Mouse (Mus musculus): ENCODE measurements around the gene Mb21d2. TPM values are rescaled to one million over a fixed set of nuclear protein-coding genes. Genes with fewer than 3 reads are reported as not detected.

Gene Mb21d2
- polyA plus RNA-seq, 1 experiment from 2014 or later, result 3.1 TPM

- peak; percentile 92 for ATAC-seq
- H3K9ac ChIP-seq (replicated peaks), result no peak overlapping the region
- TF ChIP-seq CTCF (IDR thresholded peaks at IDR 0.05; ENCODE audit: low read depth) (no peak), EP300 (IDR thresholded peaks at IDR 0.05; ENCODE audit: low read depth) (0 out of 2 replicates have a peak, but pooled peaks have one; percentile 18)
- H3K27ac ChIP-seq (ENCODE audit: low read depth), result peak overlapping the region; percentile 82
- no peak overlapping the region for H3K4me2 ChIP-seq (ENCODE audit: low read depth, low read length)
- WGBS (ENCODE audit: insufficient replicate concordance), result 57% methylated on average over 11 of the region's 11 CpGs
- no peaks in the 10 kb centered on the region for H3K36me3 ChIP-seq (replicated peaks; ENCODE audit: insufficient read depth, low read length)
- no peaks in the 10 kb centered on the region for H3K9me3 ChIP-seq (ENCODE audit: low read length)
- peaks cover 8% of the 10 kb centered on the region; the same call in 1 of the 2 replicates for H3K4me1 ChIP-seq (ENCODE audit: insufficient read depth)
- no peak for DNase-seq
- H3K4me3 ChIP-seq (ENCODE audit: low read depth, low read length), result no peak overlapping the region
- no peaks in the 10 kb centered on the region for H3K27me3 ChIP-seq (ENCODE audit: insufficient read depth, low read length)
These were observed 23.7 kb downstream of the Mb21d2 start for GRCm38 (mm10) chr16:28905567-28906289.

- TF ChIP-seq EP300 (IDR thresholded peaks at IDR 0.05; ENCODE audit: low read depth) (no peak), CTCF (IDR thresholded peaks at IDR 0.05; ENCODE audit: low read depth) (no peak)
- Histone ChIP-seq H3K4me1 (ENCODE audit: insufficient read depth) (peaks cover 8% of the 10 kb centered on the region; the same call in 1 of the 2 replicates), H3K9me3 (ENCODE audit: low read length) (no peaks in the 10 kb centered on the region), H3K4me3 (ENCODE audit: low read depth, low read length) (no peak overlapping the region), H3K36me3 (replicated peaks; ENCODE audit: insufficient read depth, low read length) (no peaks in the 10 kb centered on the region), H3K27ac (ENCODE audit: low read depth) (no peak overlapping the region), H3K27me3 (ENCODE audit: insufficient read depth, low read length) (no peaks in the 10 kb centered on the region), H3K9ac (replicated peaks) (no peak overlapping the region), H3K4me2 (ENCODE audit: low read depth, low read length) (no peak overlapping the region)
- ATAC-seq (no peak), DNase-seq (no peak)
- 78% methylated on average over 14 of the region's 14 CpGs for WGBS (ENCODE audit: insufficient replicate concordance)
These were observed 26.6 kb downstream of the Mb21d2 start for GRCm38 (mm10) chr16:28902620-28903565.

- 77% methylated on average over 4 of the region's 4 CpGs for WGBS (ENCODE audit: insufficient replicate concordance)
- Histone ChIP-seq H3K4me2 (ENCODE audit: low read depth, low read length) (no peak overlapping the region), H3K4me3 (ENCODE audit: low read depth, low read length) (no peak overlapping the region), H3K27ac (ENCODE audit: low read depth) (no peak overlapping the region), H3K36me3 (replicated peaks; ENCODE audit: insufficient read depth, low read length) (no peaks in the 10 kb centered on the region), H3K9ac (replicated peaks) (no peak overlapping the region), H3K27me3 (ENCODE audit: insufficient read depth, low read length) (no peaks in the 10 kb centered on the region), H3K9me3 (ENCODE audit: low read length) (no peaks in the 10 kb centered on the region), H3K4me1 (ENCODE audit: insufficient read depth) (no peaks in the 10 kb centered on the region)
- ATAC-seq, result no peak
- no peak for DNase-seq
- TF ChIP-seq EP300 (IDR thresholded peaks at IDR 0.05; ENCODE audit: low read depth), result no peak
- no peak for TF ChIP-seq CTCF (IDR thresholded peaks at IDR 0.05; ENCODE audit: low read depth)
These were observed 30.3 kb downstream of the Mb21d2 start for GRCm38 (mm10) chr16:28899161-28899540.

- DNase-seq (no peak), ATAC-seq (no peak)
- no peaks in the 10 kb centered on the region for H3K36me3 ChIP-seq (replicated peaks; ENCODE audit: insufficient read depth, low read length)
- H3K4me3 ChIP-seq (ENCODE audit: low read depth, low read length), result no peak overlapping the region
- no peaks in the 10 kb centered on the region for H3K4me1 ChIP-seq (ENCODE audit: insufficient read depth)
- 39% methylated on average over 15 of the region's 15 CpGs for WGBS (ENCODE audit: insufficient replicate concordance)
- H3K27ac ChIP-seq (ENCODE audit: low read depth), result no peak overlapping the region
- H3K9me3 ChIP-seq (ENCODE audit: low read length), result no peaks in the 10 kb centered on the region
- no peak overlapping the region for H3K9ac ChIP-seq (replicated peaks)
- no peaks in the 10 kb centered on the region for H3K27me3 ChIP-seq (ENCODE audit: insufficient read depth, low read length)
- TF ChIP-seq EP300 (IDR thresholded peaks at IDR 0.05; ENCODE audit: low read depth) (no peak), CTCF (IDR thresholded peaks at IDR 0.05; ENCODE audit: low read depth) (0 out of 2 replicates have a peak, but pooled peaks have one; percentile 19)
- no peak overlapping the region for H3K4me2 ChIP-seq (ENCODE audit: low read depth, low read length)
These were observed 30.8 kb downstream of the Mb21d2 start for GRCm38 (mm10) chr16:28898509-28899160.

GRCm38 (mm10) chr16:28896571-28896970 lies 32.9 kb downstream of the Mb21d2 start:
- H3K27ac ChIP-seq (ENCODE audit: low read depth), result no peak overlapping the region
- H3K4me3 ChIP-seq (ENCODE audit: low read depth, low read length), result no peak overlapping the region
- 79% methylated on average over 7 of the region's 7 CpGs for WGBS (ENCODE audit: insufficient replicate concordance)
- no peaks in the 10 kb centered on the region for H3K36me3 ChIP-seq (replicated peaks; ENCODE audit: insufficient read depth, low read length)
- DNase-seq (no peak), ATAC-seq (0 out of 2 replicates have a peak, but pooled peaks have one; percentile 19)
- no peak overlapping the region for H3K9ac ChIP-seq (replicated peaks)
- H3K4me1 ChIP-seq (ENCODE audit: insufficient read depth), result no peaks in the 10 kb centered on the region
- no peak overlapping the region for H3K4me2 ChIP-seq (ENCODE audit: low read depth, low read length)
- H3K9me3 ChIP-seq (ENCODE audit: low read length), result no peaks in the 10 kb centered on the region
- H3K27me3 ChIP-seq (ENCODE audit: insufficient read depth, low read length), result no peaks in the 10 kb centered on the region
- TF ChIP-seq EP300 (IDR thresholded peaks at IDR 0.05; ENCODE audit: low read depth), result no peak
- no peak for TF ChIP-seq CTCF (IDR thresholded peaks at IDR 0.05; ENCODE audit: low read depth)

Measured in liver, postnatal 0 days (tissue).